Mouse (Mus musculus): ENCODE results near the gene Tmem240. TPM values are rescaled to one million over a fixed set of nuclear protein-coding genes. Genes with fewer than 3 reads are reported as not detected.
"Not testable (repeated sequence)": the region's sequence is repeated elsewhere in the genome, so short reads cannot be mapped to it uniquely, and the experiment has no call there.

Gene Tmem240
- 10 to 100 TPM; 38.0 to 39.7 TPM for total RNA-seq (2021)

- DNase-seq (ENCODE audit: extremely low spot score in 1 of 2, low spot score in 1 of 2): peak; percentile 72 to 76
These were observed at the start of gene Tmem240 for GRCm38 (mm10) chr4:155734350-155734941. Tmem240 (plus strand) TSS chr4:155734800.

- DNase-seq (ENCODE audit: extremely low spot score in 1 of 2, low spot score in 1 of 2): not testable (repeated sequence)
These were observed 46.8 kb upstream of the Tmem240 start for GRCm38 (mm10) chr4:155687764-155688163.

GRCm38 (mm10) chr4:155690571-155691375 lies 43.8 kb upstream of the Tmem240 start:
- DNase-seq (ENCODE audit: extremely low spot score in 1 of 2, low spot score in 1 of 2): peak in 1 of 2 experiments; percentile 58

- DNase-seq (ENCODE audit: extremely low spot score in 1 of 2, low spot score in 1 of 2): no peak
These were observed 42.2 kb upstream of the Tmem240 start for GRCm38 (mm10) chr4:155692421-155692820.

GRCm38 (mm10) chr4:155694111-155694481 lies 40.5 kb upstream of the Tmem240 start, which contains the start of gene Fndc10:
Fndc10 (plus strand) TSS chr4:155694342.
- DNase-seq (ENCODE audit: extremely low spot score in 1 of 2, low spot score in 1 of 2): peak in 1 of 2 experiments; percentile 61

GRCm38 (mm10) chr4:155694482-155695401 lies 39.9 kb upstream of the Tmem240 start:
- peak; percentile 63 to 80 for DNase-seq (ENCODE audit: extremely low spot score in 1 of 2, low spot score in 1 of 2)

- DNase-seq (ENCODE audit: extremely low spot score in 1 of 2, low spot score in 1 of 2): no peak
These were observed 39.0 kb upstream of the Tmem240 start for GRCm38 (mm10) chr4:155695531-155696062.

- DNase-seq (ENCODE audit: extremely low spot score in 1 of 2, low spot score in 1 of 2): no peak
These were observed 38.0 kb upstream of the Tmem240 start for GRCm38 (mm10) chr4:155696261-155697255.

GRCm38 (mm10) chr4:155700425-155700824 lies 34.2 kb upstream of the Tmem240 start:
- DNase-seq (ENCODE audit: extremely low spot score in 1 of 2, low spot score in 1 of 2): no peak

- DNase-seq (ENCODE audit: extremely low spot score in 1 of 2, low spot score in 1 of 2): no peak
These were observed 31.1 kb upstream of the Tmem240 start for GRCm38 (mm10) chr4:155703425-155703929.

- DNase-seq (ENCODE audit: extremely low spot score in 1 of 2, low spot score in 1 of 2): peak; percentile 94 to 98
These were observed 29.6 kb upstream of the Tmem240 start, which contains the start of gene Ssu72 for GRCm38 (mm10) chr4:155704721-155705591. Ssu72 (plus strand) TSS chr4:155704800.

GRCm38 (mm10) chr4:155705592-155705929 lies 29.0 kb upstream of the Tmem240 start:
- no peak for DNase-seq (ENCODE audit: extremely low spot score in 1 of 2, low spot score in 1 of 2)

GRCm38 (mm10) chr4:155708582-155708981 lies 26.0 kb upstream of the Tmem240 start:
- DNase-seq (ENCODE audit: extremely low spot score in 1 of 2, low spot score in 1 of 2): no peak

GRCm38 (mm10) chr4:155708988-155709387 lies 25.6 kb upstream of the Tmem240 start:
- no peak for DNase-seq (ENCODE audit: extremely low spot score in 1 of 2, low spot score in 1 of 2)

- no peak for DNase-seq (ENCODE audit: extremely low spot score in 1 of 2, low spot score in 1 of 2)
These were observed 23.9 kb upstream of the Tmem240 start for GRCm38 (mm10) chr4:155710521-155711252.

- DNase-seq (ENCODE audit: extremely low spot score in 1 of 2, low spot score in 1 of 2): no peak
These were observed 12.9 kb upstream of the Tmem240 start for GRCm38 (mm10) chr4:155721668-155722083.

- no peak for DNase-seq (ENCODE audit: extremely low spot score in 1 of 2, low spot score in 1 of 2)
These were observed 6.6 kb upstream of the Tmem240 start for GRCm38 (mm10) chr4:155727993-155728392.

Data from layer of hippocampus, postnatal 25 days (tissue).